Mouse (Mus musculus): ENCODE measurements around the gene BC034090. TPM values are rescaled to one million over a fixed set of nuclear protein-coding genes. Genes with fewer than 3 reads are reported as not detected.

Gene BC034090
- total RNA-seq (2014; rRNA removed), result 7.4 and 9.9 TPM in 2 replicates
- polyA plus RNA-seq (2015; fragmentation: Nextera tagmentation; extraction: Ambion mirVana), result 1.4 and 2.5 TPM in 2 replicates

- DNase-seq (no peak), ATAC-seq (peak; percentile 69)
- Histone ChIP-seq H3K4me3 (ENCODE audit: low read depth, low read length) (peak within 1 kb of the TSS; percentile 42), H3K27me3 (ENCODE audit: insufficient read depth, low read length) (no peaks in the 10 kb centered on the region), H3K9ac (peak within 1 kb of the TSS; percentile 62), H3K9me3 (ENCODE audit: low read length) (no peaks in the 10 kb centered on the region), H3K36me3 (ENCODE audit: insufficient read depth) (no peaks in the 10 kb centered on the region), H3K4me2 (ENCODE audit: low read depth) (peak within 1 kb of the TSS; percentile 74), H3K4me1 (ENCODE audit: insufficient read depth) (0 out of 2 replicates have a peak, but pooled peaks cover 5% of the 10 kb centered on the region), H3K27ac (ENCODE audit: low read depth, low read length) (peak within 1 kb of the TSS; percentile 50; the same call in 1 of the 2 replicates)
- 4% methylated on average over 77 of the region's 85 CpGs for whole genome bisulfite sequencing
- TF ChIP-seq CTCF (IDR thresholded peaks at IDR 0.05; ENCODE audit: low read depth), result no peak
Observed at GRCm38 (mm10) chr1:155243797-155244770, at the start of gene BC034090. TSS of gene BC034090 (minus strand) at chr1:155244444.

- no peak overlapping the region for H3K9ac ChIP-seq
- H3K36me3 ChIP-seq (ENCODE audit: insufficient read depth), result peaks cover 23% of the 10 kb centered on the region
- no peak overlapping the region; the same call in 1 of the 2 replicates for H3K27ac ChIP-seq (ENCODE audit: low read depth, low read length)
- no peaks in the 10 kb centered on the region for H3K27me3 ChIP-seq (ENCODE audit: insufficient read depth, low read length)
- no peaks in the 10 kb centered on the region for H3K9me3 ChIP-seq (ENCODE audit: low read length)
- peak; percentile 87 for TF ChIP-seq CTCF (IDR thresholded peaks at IDR 0.05; ENCODE audit: low read depth)
- ATAC-seq, result peak; percentile 95
- DNase-seq, result peak; percentile 89
- H3K4me2 ChIP-seq (ENCODE audit: low read depth), result no peak overlapping the region
- no peaks in the 10 kb centered on the region for H3K4me1 ChIP-seq (ENCODE audit: insufficient read depth)
- WGBS, result 8% methylated on average over 3 of the region's 3 CpGs
- no peak overlapping the region for H3K4me3 ChIP-seq (ENCODE audit: low read depth, low read length)
Observed at GRCm38 (mm10) chr1:155293446-155293845, 49.2 kb upstream of the BC034090 start.

- Histone ChIP-seq H3K4me2 (ENCODE audit: low read depth) (no peak overlapping the region), H3K4me3 (ENCODE audit: low read depth, low read length) (no peak overlapping the region), H3K27ac (ENCODE audit: low read depth, low read length) (no peak overlapping the region), H3K9ac (no peak overlapping the region), H3K9me3 (ENCODE audit: low read length) (no peaks in the 10 kb centered on the region), H3K36me3 (ENCODE audit: insufficient read depth) (peaks cover 58% of the 10 kb centered on the region), H3K27me3 (ENCODE audit: insufficient read depth, low read length) (no peaks in the 10 kb centered on the region), H3K4me1 (ENCODE audit: insufficient read depth) (no peaks in the 10 kb centered on the region)
- 89% methylated on average over 1 of the region's 1 CpGs for WGBS
- no peak for DNase-seq
- no peak for ATAC-seq
- no peak for TF ChIP-seq CTCF (IDR thresholded peaks at IDR 0.05; ENCODE audit: low read depth)
Observed at GRCm38 (mm10) chr1:155289411-155289810, 45.2 kb upstream of the BC034090 start.

- peaks cover 71% of the 10 kb centered on the region for H3K36me3 ChIP-seq (ENCODE audit: insufficient read depth)
- no peak for TF ChIP-seq CTCF (IDR thresholded peaks at IDR 0.05; ENCODE audit: low read depth)
- ATAC-seq (no peak), DNase-seq (no peak)
- no peak overlapping the region for H3K4me2 ChIP-seq (ENCODE audit: low read depth)
- H3K4me1 ChIP-seq (ENCODE audit: insufficient read depth), result no peaks in the 10 kb centered on the region
- H3K27ac ChIP-seq (ENCODE audit: low read depth, low read length), result no peak overlapping the region
- H3K27me3 ChIP-seq (ENCODE audit: insufficient read depth, low read length), result no peaks in the 10 kb centered on the region
- H3K4me3 ChIP-seq (ENCODE audit: low read depth, low read length), result no peak overlapping the region
- 79% methylated on average over 3 of the region's 3 CpGs for WGBS
- H3K9ac ChIP-seq, result no peak overlapping the region
- no peaks in the 10 kb centered on the region for H3K9me3 ChIP-seq (ENCODE audit: low read length)
Observed at GRCm38 (mm10) chr1:155288033-155288432, 43.8 kb upstream of the BC034090 start.

- ATAC-seq (no peak), DNase-seq (no peak)
- Histone ChIP-seq H3K4me1 (ENCODE audit: insufficient read depth) (no peaks in the 10 kb centered on the region), H3K27me3 (ENCODE audit: insufficient read depth, low read length) (no peaks in the 10 kb centered on the region), H3K27ac (ENCODE audit: low read depth, low read length) (no peak overlapping the region), H3K9ac (no peak overlapping the region), H3K4me3 (ENCODE audit: low read depth, low read length) (no peak overlapping the region), H3K4me2 (ENCODE audit: low read depth) (no peak overlapping the region), H3K9me3 (ENCODE audit: low read length) (no peaks in the 10 kb centered on the region), H3K36me3 (ENCODE audit: insufficient read depth) (peaks cover 71% of the 10 kb centered on the region)
- WGBS, result 91% methylated on average over 7 of the region's 7 CpGs
- TF ChIP-seq CTCF (IDR thresholded peaks at IDR 0.05; ENCODE audit: low read depth), result no peak
Observed at GRCm38 (mm10) chr1:155283808-155284207, 39.6 kb upstream of the BC034090 start.

GRCm38 (mm10) chr1:155281003-155281793 lies 37.0 kb upstream of the BC034090 start:
- no peaks in the 10 kb centered on the region for H3K9me3 ChIP-seq (ENCODE audit: low read length)
- peak; percentile 88 for DNase-seq
- H3K36me3 ChIP-seq (ENCODE audit: insufficient read depth), result peaks cover 49% of the 10 kb centered on the region
- H3K27ac ChIP-seq (ENCODE audit: low read depth, low read length), result no peak overlapping the region
- TF ChIP-seq CTCF (IDR thresholded peaks at IDR 0.05; ENCODE audit: low read depth), result peak; percentile 94
- H3K9ac ChIP-seq, result no peak overlapping the region
- H3K4me3 ChIP-seq (ENCODE audit: low read depth, low read length), result no peak overlapping the region
- peak; percentile 93 for ATAC-seq
- no peak overlapping the region for H3K4me2 ChIP-seq (ENCODE audit: low read depth)
- WGBS, result 55% methylated on average over 18 of the region's 18 CpGs
- H3K4me1 ChIP-seq (ENCODE audit: insufficient read depth), result no peaks in the 10 kb centered on the region
- H3K27me3 ChIP-seq (ENCODE audit: insufficient read depth, low read length), result no peaks in the 10 kb centered on the region
